Mouse (Mus musculus) mature B cell (primary cell): ENCODE results near the gene Ccl3.

ENCODE experiments used
- in situ Hi-C: fragments of 300-500 bp; cut with MboI; formaldehyde crosslinking; loops from 2 replicates; pipeline ENCODE4 v1.14.3; 2019

Ccl3 gene

GRCm38 (mm10) chr11:83623586-83623985, 25.6 kb downstream of the Ccl3 start:
- in situ Hi-C loops: no loop called here

- in situ Hi-C loops: no loop called here
These were observed 30.1 kb downstream of the Ccl3 start for GRCm38 (mm10) chr11:83619037-83619436.

- in situ Hi-C loops: no loop called here
These were observed 30.9 kb downstream of the Ccl3 start for GRCm38 (mm10) chr11:83618238-83618637.

GRCm38 (mm10) chr11:83616586-83616985, 32.6 kb downstream of the Ccl3 start:
- in situ Hi-C loops: no loop called here

- in situ Hi-C loops: no loop called here
These were observed 38.3 kb downstream of the Ccl3 start for GRCm38 (mm10) chr11:83610900-83611299.

GRCm38 (mm10) chr11:83606396-83606795, 42.8 kb downstream of the Ccl3 start:
- in situ Hi-C loops: no loop called here

- in situ Hi-C loops: no loop called here
These were observed 43.6 kb downstream of the Ccl3 start for GRCm38 (mm10) chr11:83605535-83605934.

- in situ Hi-C loops: no loop called here
These were observed 44.5 kb downstream of the Ccl3 start for GRCm38 (mm10) chr11:83604698-83605097.

- in situ Hi-C loops: no loop called here
These were observed 45.8 kb downstream of the Ccl3 start for GRCm38 (mm10) chr11:83603399-83603798.

- in situ Hi-C loops: no loop called here
These were observed 48.6 kb downstream of the Ccl3 start for GRCm38 (mm10) chr11:83600576-83600975.

GRCm38 (mm10) chr11:83598991-83599390, 50.2 kb downstream of the Ccl3 start:
- in situ Hi-C loops: no loop called here

- in situ Hi-C loops: no loop called here
These were observed 50.8 kb downstream of the Ccl3 start for GRCm38 (mm10) chr11:83598207-83598837.
